Mouse (Mus musculus) stomach, postnatal 0 days (tissue): ENCODE results near the gene 4930548H24Rik. TPM values are rescaled to one million over a fixed set of nuclear protein-coding genes. Genes with fewer than 3 reads are reported as not detected.
"Not testable (repeated sequence)": the region's sequence is repeated elsewhere in the genome, so short reads cannot be mapped to it uniquely, and the experiment has no call there.

Source experiments
- ATAC-seq: fragments of 200-750 bp; cut with Nextera tagmentation; 2 replicates; pipeline ENCODE4 v1.8.0; 2017; ENCODE audit not compliant: low FRiP score, low TSS enrichment
- DNase-seq: peaks from one replicate; pipeline ENCODE4 v3.0.0-alpha.2; 2016; ENCODE audit warnings: low spot score
- H3K27ac ChIP-seq: fragments of 300-500 bp; sonication (generic); replicated peaks from 2 replicates; pipeline ENCODE4 v1.5.1; 2014; ENCODE audit warnings: mild to moderate bottlenecking, control low read depth
- H3K27me3 ChIP-seq: fragments of 300-500 bp; sonication (generic); 2 replicates; pipeline ENCODE4 v1.6.1; 2014; ENCODE audit warnings: low read length; ENCODE audit not compliant: control insufficient read depth, insufficient read depth
- H3K36me3 ChIP-seq: fragments of 300-500 bp; sonication (generic); 2 replicates; pipeline ENCODE4 v1.6.1; 2014; ENCODE audit warnings: low read length, mixed read lengths; ENCODE audit not compliant: control insufficient read depth, insufficient read depth
- H3K4me1 ChIP-seq: fragments of 300-500 bp; sonication (generic); replicated peaks from 2 replicates; pipeline ENCODE4 v1.6.1; 2014; ENCODE audit warnings: antibody characterized with exemption; ENCODE audit not compliant: control insufficient read depth, insufficient read depth
- H3K4me2 ChIP-seq: fragments of 300-500 bp; sonication (generic); replicated peaks from 2 replicates; pipeline ENCODE4 v1.6.1; 2014; ENCODE audit warnings: low read depth, mild to moderate bottlenecking, control low read depth, moderate library complexity
- H3K4me3 ChIP-seq: fragments of 300-500 bp; sonication (generic); 2 replicates; pipeline ENCODE4 v1.5.1; 2014; ENCODE audit warnings: low read depth, low read length, control low read depth
- H3K9ac ChIP-seq: fragments of 300-500 bp; sonication (generic); 2 replicates; pipeline ENCODE4 v1.6.1; 2014; ENCODE audit warnings: mild to moderate bottlenecking, low read length, control low read depth, mixed read lengths
- H3K9me3 ChIP-seq: fragments of 300-500 bp; sonication (generic); 2 replicates; pipeline ENCODE4 v1.6.1; 2016; ENCODE audit warnings: low read length; ENCODE audit not compliant: control insufficient read depth
- CTCF ChIP-seq: IDR thresholded peaks from 2 replicates; pipeline ENCODE4 v1.5.1; 2016; ENCODE audit warnings: antibody characterized with exemption, low read depth, mild to moderate bottlenecking, moderate library complexity
- EP300 ChIP-seq: optimal IDR thresholded peaks from 2 replicates; pipeline ENCODE3; 2016; ENCODE audit warnings: antibody characterized with exemption
- WGBS: fragments of 180-500 bp; shearing (Covaris S2); extraction: QIAGEN DNeasy Blood & Tissue Kit; methylation state at CpG from one replicate; pipeline ENCODE4 v1.1.7; 2014; 5-methylcytosine and 5-hydroxymethylcytosine counted together
- polyA plus RNA-seq: library from polyadenylated mRNA; unstranded; fragments of >200 nt; fragmentation: Nextera tagmentation; extraction: Ambion mirVana; gene quantifications from 2 replicates; pipeline ENCODE4 v1.2.1, GENCODE M21; 2015

The 4930548H24Rik gene
- polyA plus RNA-seq, 1 experiment from 2014 or later, result not detected

DNA sequence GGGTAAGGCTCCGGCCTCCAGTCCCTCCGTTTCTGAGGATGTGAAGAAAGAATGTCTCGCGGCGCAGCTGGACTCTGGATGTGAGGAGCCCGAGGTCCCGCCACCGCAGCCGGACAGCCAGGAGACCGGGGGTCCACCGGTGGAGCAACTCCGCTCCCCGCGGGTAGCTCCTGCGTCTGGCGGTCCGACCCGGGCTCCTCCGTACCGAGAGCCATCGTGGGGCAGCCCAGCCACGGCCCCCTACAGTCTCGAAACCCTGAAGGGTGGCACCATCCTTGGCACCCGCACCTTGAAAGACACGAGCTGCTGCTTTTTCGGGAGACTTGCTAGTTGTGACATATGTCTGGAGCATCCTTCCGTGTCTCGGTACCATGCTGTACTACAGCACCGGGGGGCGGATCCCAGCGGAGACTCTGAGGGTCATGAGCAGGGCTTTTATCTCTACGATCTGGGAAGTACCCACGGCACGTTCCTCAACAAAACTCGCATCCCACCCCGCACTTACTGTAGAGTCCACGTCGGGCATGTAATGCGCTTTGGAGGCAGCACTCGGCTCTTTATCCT is 41.7 kb downstream of the 4930548H24Rik start:
- no peaks in the 10 kb centered on the region for H3K27me3 ChIP-seq
- TF ChIP-seq EP300 (no peak), CTCF (no peak)
- ATAC-seq, result peak; percentile 28; the same call in 1 of the 2 replicates
- H3K36me3 ChIP-seq, result peaks cover 4% of the 10 kb centered on the region; the same call in 1 of the 2 replicates
- peak overlapping the region; percentile 88 for H3K27ac ChIP-seq
- H3K4me1 ChIP-seq, result 0 out of 2 replicates have a peak, but pooled peaks cover 5% of the 10 kb centered on the region
- peak overlapping the region; percentile 91 for H3K9ac ChIP-seq
- DNase-seq, result no peak
- peak overlapping the region; percentile 95 for H3K4me2 ChIP-seq
- H3K4me3 ChIP-seq, result peak overlapping the region; percentile 91
- 3% methylated on average over 40 of the region's 40 CpGs for WGBS
- H3K9me3 ChIP-seq, result no peaks in the 10 kb centered on the region

DNA sequence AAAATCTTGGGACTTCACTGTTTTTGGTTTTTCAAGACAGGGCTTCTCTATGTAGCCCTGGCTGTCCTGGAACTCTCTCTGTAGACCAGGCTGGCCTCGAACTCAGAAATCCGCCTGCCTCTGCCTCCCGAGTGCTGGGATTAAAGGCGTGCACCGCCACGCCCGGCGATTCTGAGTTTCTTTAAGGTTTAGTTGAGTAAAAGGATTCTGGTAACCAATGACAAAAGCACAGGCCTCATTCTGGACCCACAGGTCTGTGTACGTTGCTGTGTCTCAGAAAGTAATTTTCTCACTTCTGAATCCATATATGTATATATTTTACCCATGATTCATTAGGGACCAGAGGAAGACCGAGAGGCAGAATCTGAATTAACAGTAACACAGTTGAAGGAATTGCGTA is 42.2 kb downstream of the 4930548H24Rik start, which contains the start of gene Supt7l:
TSS of gene Supt7l (minus strand) at position 101 of the 400 bp plus-strand sequence.
- H3K4me1 ChIP-seq, DNase-seq, H3K27me3 ChIP-seq, H3K9me3 ChIP-seq, H3K36me3 ChIP-seq, ATAC-seq: not testable (repeated sequence)
- Histone ChIP-seq H3K4me3 (peak within 1 kb of the TSS; percentile 91), H3K9ac (peak within 1 kb of the TSS; percentile 91), H3K4me2 (peak within 1 kb of the TSS; percentile 95), H3K27ac (peak within 1 kb of the TSS; percentile 88)
- WGBS, result 77% methylated on average over 11 of the region's 11 CpGs

DNA sequence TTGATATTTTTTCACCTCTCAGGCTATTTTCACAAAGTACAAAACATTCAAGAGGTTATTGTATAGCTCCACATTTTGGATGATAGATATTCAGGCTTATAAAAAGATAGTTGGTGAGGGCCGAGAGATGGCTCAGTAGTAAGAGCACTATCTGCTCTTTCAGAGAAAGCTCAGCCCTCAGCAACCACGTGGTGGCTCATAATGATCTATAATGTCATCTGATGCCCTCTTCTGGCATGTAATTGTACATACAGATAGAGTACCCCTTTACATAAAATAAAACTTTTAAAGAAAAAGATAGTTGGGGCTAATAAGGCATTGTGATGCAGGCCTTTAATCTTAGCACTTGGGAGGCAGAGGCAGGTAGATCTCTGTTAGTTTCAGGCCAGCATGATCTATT is 43.0 kb downstream of the 4930548H24Rik start:
- Histone ChIP-seq H3K4me3 (no peak overlapping the region), H3K9ac (no peak overlapping the region), H3K4me1 (0 out of 2 replicates have a peak, but pooled peaks cover 5% of the 10 kb centered on the region), H3K4me2 (no peak overlapping the region), H3K36me3 (peaks cover 8% of the 10 kb centered on the region; the same call in 1 of the 2 replicates), H3K27me3 (no peaks in the 10 kb centered on the region), H3K27ac (no peak overlapping the region), H3K9me3 (no peaks in the 10 kb centered on the region)
- 48% methylated on average over 2 of the region's 2 CpGs for whole genome bisulfite sequencing
- no peak for DNase-seq
- no peak for TF ChIP-seq EP300
- peak; percentile 14; the same call in 1 of the 2 replicates for TF ChIP-seq CTCF
- ATAC-seq, result no peak

DNA sequence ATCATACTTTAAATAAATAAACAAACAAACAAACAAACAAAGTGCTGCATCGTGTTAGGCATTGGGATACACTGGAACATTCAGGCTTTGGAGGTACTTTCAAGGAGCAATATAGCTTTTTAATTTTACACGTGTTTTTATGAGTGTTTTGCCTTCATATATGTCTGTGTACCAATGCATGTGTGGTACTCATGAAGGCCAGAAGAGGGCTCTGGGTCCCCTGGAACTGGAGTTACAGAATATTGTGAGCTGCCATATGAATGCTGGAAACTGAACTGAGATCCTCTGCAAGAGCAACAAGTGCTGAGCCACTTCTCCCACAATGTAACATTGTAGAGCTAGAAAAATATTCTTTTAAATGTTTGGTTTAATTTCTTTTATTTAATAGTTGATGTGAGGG is 49.7 kb downstream of the 4930548H24Rik start:
- Histone ChIP-seq H3K27ac (no peak overlapping the region), H3K36me3 (peaks cover 16% of the 10 kb centered on the region), H3K4me3 (no peak overlapping the region), H3K9ac (no peak overlapping the region), H3K27me3 (no peaks in the 10 kb centered on the region), H3K4me1 (no peaks in the 10 kb centered on the region), H3K9me3 (no peaks in the 10 kb centered on the region), H3K4me2 (no peak overlapping the region)
- WGBS, result 81% methylated on average over 2 of the region's 2 CpGs
- TF ChIP-seq CTCF, result peak; percentile 36; the same call in 1 of the 2 replicates
- TF ChIP-seq EP300, result no peak
- DNase-seq, result no peak
- ATAC-seq, result no peak

Other genes with a start within 250 kb of the 4930548H24Rik start
- gene Nrbp1, start 244.9 kb upstream of the 4930548H24Rik start, polyA plus RNA-seq, result 95.3 and 95.9 TPM in 2 replicates
- gene Gm9970, start 244.5 kb upstream of the 4930548H24Rik start, polyA plus RNA-seq, result 0.38 and 1.0 TPM in 2 replicates
- gene Krtcap3, start 234.0 kb upstream of the 4930548H24Rik start, polyA plus RNA-seq, result 75.2 and 78.2 TPM in 2 replicates
- gene Ift172, start 194.6 kb upstream of the 4930548H24Rik start, polyA plus RNA-seq, result 20.0 and 20.3 TPM in 2 replicates
- gene Fndc4, start 189.7 kb upstream of the 4930548H24Rik start, polyA plus RNA-seq, result 12.8 and 13.7 TPM in 2 replicates
- 0.08 and 0.29 TPM in 2 replicates for gene Gckr, start 188.3 kb upstream of the 4930548H24Rik start, polyA plus RNA-seq
- 13.3 and 15.7 TPM in 2 replicates for gene Zfp512, start 33.3 kb upstream of the 4930548H24Rik start, polyA plus RNA-seq
- gene Gpn1, start 9.0 kb downstream of the 4930548H24Rik start, polyA plus RNA-seq, result 22.0 and 22.7 TPM in 2 replicates
- gene Slc4a1ap, start 41.3 kb downstream of the 4930548H24Rik start, polyA plus RNA-seq, result 13.9 and 15.2 TPM in 2 replicates
- 8.4 and 9.1 TPM in 2 replicates for gene Supt7l, start 42.1 kb downstream of the 4930548H24Rik start, polyA plus RNA-seq
- gene Mrpl33, start 111.2 kb downstream of the 4930548H24Rik start, polyA plus RNA-seq, result 359 and 382 TPM in 2 replicates
- 5.7 and 6.2 TPM in 2 replicates for gene Rbks, start 211.9 kb downstream of the 4930548H24Rik start, polyA plus RNA-seq
- gene Babam2, start 211.9 kb downstream of the 4930548H24Rik start, polyA plus RNA-seq, result 44.9 and 46.5 TPM in 2 replicates